Mouse (Mus musculus) liver, embryonic 14.5 days (tissue): Measurements from ENCODE around the gene Tex21.

ENCODE experiments used
- CTCF ChIP-seq: IDR thresholded peaks from 2 replicates; pipeline ENCODE4 v1.5.1; 2016; ENCODE audit warnings: antibody characterized with exemption, low read depth, control low read depth
- EP300 ChIP-seq: IDR thresholded peaks from 2 replicates; pipeline ENCODE4 v1.6.1; 2016; ENCODE audit warnings: antibody characterized with exemption, low read depth

DNA sequence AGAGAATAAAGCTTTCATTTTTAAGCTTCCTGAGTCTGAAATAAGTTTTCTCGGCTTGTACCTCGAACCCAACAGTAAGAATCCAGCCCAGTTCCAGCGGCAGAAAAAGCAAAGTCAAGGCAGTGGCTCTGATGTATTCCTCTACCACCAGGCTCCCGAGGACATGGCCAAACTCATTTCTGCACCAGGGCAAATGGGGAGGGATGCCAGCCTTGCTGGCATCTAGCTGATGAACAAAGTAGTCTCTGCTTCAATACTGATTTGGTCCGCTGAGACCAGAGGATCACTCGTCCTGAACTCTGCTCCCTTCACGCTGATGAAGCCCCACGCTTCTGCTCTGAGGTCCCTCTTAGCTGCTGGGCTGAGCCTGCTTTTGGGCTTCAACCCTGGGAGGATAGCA, 7.4 kb upstream of the Tex21 start:
- TF ChIP-seq CTCF (no peak), EP300 (no peak)
